Mouse (Mus musculus) myocyte (in vitro differentiated cells): ENCODE measurements at regions not wholly inside any gene's neighbourhood (a gene's known extent, or its start where the extent isn't known, plus 50 kb on each side); places are given as distances from the start of the nearest gene placed in this dataset.

Experiments used
- CEBPB ChIP-seq: IDR thresholded peaks from 2 replicates; pipeline ENCODE4 v1.6.1; 2011; ENCODE audit warnings: mild to moderate bottlenecking, moderate library complexity; ENCODE audit not compliant: poor library complexity, insufficient read depth, severe bottlenecking
- POLR2A ChIP-seq: IDR thresholded peaks from one replicate; pipeline ENCODE4 v1.6.1; 2011; ENCODE audit warnings: low read depth, mild to moderate bottlenecking, control low read depth, moderate library complexity; ENCODE audit not compliant: insufficient read length

DNA sequence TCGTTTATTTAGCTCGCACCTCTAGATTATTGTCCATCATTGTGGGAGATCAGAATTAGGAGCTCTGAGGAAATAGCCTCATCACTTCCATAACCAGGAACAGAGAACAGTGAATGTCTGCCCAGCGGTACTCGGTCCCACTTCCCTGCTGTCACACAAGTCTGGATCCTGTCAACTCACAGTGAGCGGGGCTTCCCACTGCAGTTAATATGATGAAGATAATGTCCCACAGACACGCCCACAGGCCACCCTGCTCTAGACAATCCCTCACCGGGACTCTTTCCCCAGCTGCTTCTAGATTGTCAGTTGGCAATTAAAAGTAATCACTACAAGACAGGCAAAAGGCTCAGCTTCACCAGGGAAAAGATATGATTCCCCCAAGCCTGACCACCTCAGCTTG is 124.2 kb upstream of the Plekha5 start:
- TF ChIP-seq POLR2A, result no peak
- no peak for TF ChIP-seq CEBPB
